Mouse (Mus musculus) right cerebral cortex, postnatal 14 days (tissue): ENCODE data around the gene Donson.

Source experiments
- DNase-seq: peaks from one replicate; pipeline ENCODE4 v3.0.0; 2022

Gene Donson

DNA sequence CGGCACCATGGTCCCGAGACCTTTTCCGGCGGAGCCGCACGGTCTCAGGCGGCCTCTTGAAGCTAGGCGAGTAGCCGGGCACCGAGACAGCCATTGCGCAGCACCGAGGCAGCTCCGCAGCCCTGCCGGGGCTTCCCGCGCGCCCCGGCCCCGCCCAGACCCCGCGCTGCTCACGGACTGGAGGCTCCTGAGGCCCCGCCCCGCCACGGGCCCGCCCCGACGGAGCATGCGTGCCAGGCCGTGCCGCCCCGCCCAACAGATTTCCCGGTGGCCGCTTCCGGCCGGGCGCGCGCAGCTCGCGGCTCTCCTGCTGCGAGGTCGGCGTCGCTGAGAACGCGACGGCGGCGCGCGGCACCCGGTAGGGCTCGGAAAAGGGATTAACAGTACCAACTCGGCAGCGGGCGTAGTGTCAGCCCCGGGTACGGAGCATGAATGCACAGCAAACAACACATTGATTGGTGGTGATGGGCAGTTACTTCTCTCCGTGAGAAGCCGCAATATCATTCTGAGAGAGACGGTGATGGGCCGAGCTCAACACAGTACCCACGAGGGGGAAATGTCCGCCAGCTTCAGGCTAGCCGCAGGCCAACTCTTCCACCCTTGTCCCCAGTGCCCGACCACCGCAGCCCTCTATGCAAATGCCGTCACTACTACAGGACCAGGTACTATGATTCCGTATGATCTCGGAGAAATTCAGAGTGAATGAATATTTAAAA is at the start of gene Donson:
TSS of gene Donson (minus strand) at position 152 of the 716 bp plus-strand sequence.
- peak; percentile 96 for DNase-seq

GRCm38 (mm10) chr16:91736046-91736816 is 47.7 kb upstream of the Donson start:
- DNase-seq = no peak

DNA sequence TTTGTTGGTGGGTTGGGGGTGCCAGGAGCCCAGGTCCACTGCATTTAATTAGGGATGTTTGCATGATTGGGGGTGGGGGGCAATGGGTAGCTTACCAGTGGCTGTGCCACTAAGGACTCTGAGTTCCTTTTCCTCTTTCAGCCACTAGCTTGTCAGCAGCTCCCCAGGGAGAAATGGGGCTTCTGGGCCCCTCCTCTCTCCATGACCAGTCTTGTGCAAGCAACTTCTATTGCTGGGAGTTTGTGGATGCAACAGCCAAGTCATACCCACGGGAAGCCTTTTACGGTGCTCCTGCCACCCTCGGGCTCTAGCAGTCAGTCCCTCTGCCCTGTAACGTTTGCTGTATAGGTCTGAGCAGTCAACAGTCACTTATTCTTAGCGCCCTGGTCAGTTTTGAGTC is 46.2 kb upstream of the Donson start:
- no peak for DNase-seq

- DNase-seq = no peak
Measured at GRCm38 (mm10) chr16:91732816-91733215, 44.2 kb upstream of the Donson start.

DNA sequence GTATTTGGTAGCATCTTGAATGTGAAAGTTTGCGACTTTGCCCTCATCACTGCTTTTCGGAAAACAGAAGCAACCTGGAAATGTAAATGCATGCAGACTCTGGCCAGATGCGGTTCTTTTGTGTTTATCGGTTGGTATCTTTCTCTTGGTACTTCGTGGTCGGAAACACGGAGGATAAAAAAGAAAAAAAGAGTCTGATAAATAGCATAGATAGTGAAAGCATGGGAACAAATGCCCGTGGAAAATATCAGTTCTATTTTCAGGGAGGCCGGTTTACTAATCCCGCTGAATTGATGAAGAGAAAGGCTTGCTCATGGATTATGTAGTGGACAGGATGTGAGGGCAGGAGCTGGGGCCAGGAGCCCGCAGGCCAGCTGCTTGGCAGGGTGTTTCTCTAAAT is 41.9 kb upstream of the Donson start:
- DNase-seq = no peak

DNA sequence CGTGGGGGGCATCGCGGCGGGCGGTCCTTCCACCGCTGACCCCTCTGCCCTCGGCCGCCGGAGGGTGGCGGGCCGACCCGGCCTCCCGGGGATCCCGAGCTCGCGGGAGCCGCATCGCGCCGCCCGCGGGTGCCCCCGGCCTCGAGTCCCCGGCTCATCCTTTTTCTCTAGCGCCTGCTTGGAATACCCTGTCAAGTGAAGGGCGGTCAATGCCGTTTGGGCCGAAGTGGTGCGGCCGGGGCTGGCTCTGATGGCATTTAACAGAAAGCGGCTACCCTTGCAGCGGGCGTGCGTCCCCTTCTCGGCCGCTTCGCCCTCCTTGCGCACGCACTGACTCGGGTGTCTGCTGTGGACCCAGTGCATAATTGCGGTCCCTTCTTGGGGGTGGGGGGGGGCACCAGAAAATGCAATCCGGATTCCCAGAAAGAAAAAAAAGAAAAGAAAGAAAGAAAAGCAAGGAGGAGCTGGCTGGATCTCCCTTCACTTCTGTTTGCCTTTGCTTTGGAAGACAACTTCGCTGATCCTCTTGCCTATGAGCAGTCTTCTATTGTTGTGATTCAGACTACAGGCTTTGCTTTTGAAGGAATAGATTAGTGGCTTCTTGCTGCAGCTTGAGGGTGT is 41.4 kb upstream of the Donson start:
- peak; percentile 37 for DNase-seq

DNA sequence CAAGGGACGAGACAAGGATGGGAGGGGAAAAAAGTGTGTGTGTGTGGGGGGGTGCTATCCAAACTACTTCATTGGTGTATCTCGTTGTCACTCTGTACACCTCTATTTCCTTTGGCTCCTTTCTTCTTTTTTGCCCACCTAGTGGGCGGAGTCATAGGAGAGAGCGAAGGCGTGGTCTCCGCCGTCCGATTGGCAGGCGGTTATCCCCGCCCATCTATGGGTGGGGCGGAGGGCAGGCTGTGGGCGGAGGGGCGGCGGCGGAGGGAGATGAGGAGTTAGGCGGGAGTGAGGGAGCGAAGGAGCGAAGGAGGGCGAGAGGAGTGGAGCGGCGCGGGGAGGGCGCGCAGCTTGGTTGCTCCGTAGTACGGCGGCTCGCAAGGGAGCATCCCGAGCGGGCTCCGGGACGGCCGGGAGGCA is 40.5 kb upstream of the Donson start, which contains the start of gene Itsn1:
TSS of gene Itsn1 (plus strand) at position 216 of the 417 bp plus-strand sequence.
- DNase-seq = peak; percentile 95

- DNase-seq = peak; percentile 96
Measured at GRCm38 (mm10) chr16:91728123-91729065, 39.8 kb upstream of the Donson start, which contains the start of gene Cryzl1. Cryzl1 (minus strand) TSS chr16:91728975.

GRCm38 (mm10) chr16:91727433-91727832 is 38.9 kb upstream of the Donson start:
- no peak for DNase-seq

DNA sequence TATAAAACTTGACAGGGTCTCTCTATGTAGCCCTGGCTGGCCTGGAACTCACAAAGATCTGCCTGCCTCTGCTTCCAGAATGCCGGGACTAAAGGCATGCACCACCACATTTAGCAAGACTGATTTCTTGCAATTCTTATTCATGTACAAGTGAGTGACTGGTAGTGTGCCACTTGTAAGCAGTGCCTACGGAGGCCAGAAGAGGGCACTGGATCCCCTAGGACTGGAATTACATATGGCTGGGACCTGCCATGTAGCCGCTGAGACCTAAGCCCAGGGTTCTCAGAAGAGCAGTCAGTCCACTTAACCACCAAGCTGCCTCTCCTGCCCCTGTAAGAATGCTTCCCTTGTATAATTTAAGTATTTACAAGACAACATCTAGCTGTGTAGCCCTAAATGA is 35.7 kb upstream of the Donson start:
- DNase-seq = no peak

DNA sequence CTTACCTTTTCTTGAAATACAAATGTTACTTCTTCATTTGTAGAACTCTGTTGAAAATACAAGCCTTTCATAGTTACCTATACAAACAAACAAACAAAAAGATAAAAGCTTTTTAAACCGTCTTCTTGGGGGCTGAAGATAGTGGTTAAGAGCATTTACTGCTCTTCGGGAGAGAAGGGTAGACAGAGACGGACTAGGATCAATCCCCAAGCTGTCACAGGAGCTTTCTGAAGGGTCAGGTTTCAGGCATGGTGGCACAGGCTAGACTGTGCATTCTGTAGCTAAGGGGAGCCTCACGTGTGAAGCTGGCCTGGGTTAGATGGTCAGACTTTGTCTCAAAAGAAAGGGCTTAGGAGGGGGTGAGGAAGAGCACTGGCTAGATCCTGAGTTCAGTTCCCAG is 28.8 kb upstream of the Donson start:
- no peak for DNase-seq

- DNase-seq = no peak
Measured at GRCm38 (mm10) chr16:91716927-91717349, 28.4 kb upstream of the Donson start.

DNA sequence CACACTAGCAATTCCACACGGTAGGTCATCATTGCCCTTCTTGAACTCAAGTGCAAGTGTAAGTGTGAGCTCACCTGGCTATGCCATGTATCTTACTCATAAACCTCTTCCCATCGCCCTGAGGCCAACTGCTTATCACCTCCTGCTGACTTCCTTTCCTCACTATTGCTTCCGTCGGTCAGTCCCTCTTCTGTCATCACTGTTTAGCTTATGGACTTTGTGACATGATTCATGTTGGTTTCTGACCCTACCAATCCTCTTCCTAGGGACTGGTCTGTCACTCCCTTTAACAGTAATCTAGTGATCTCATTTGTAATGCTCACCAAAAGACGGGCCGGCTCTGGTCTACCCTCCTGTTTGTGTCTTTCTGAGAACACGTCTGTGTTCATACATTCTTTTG is 21.7 kb upstream of the Donson start:
- DNase-seq = no peak

GRCm38 (mm10) chr16:91704603-91705340 is 16.2 kb upstream of the Donson start:
- peak; percentile 34 for DNase-seq

DNA sequence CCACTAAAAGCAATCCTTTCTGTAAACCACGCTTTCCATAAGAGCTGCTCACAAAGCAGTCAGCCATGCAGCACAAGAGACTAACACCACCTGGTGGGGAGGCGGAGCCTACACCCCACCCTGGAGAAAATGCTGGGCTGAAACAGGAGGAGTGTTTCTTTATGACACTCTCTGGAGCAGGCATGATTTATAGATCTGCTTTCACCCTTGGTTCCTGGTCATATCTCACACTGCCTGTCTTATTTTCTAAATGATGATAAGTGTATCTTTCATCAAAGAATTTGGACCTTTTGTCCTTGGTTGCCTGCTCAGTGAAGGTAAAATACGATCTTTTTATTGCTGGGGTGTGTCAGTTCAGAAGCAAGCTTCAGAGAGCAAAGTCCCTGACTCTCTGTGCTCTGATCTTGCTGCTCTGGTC is 14.2 kb upstream of the Donson start:
- DNase-seq = no peak

DNA sequence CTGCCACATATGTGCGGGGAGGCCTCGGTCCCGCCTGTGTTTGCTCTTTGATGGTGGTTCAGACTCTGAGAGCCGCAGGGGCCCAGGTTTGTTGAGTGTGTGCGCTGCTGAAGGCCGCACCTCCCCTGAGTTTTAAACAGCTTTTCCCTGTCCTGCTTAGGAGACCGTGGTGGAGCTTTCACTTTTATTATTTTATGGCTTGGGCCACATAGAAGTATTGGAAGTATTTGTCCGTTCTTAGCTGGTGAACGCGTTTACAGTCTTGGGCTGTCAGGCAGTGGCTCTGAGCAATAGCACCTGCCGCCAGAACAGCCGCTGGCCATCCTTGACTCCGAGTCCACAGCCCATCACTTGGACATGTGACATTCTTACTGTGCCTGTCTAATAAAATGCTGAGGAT is 13.3 kb upstream of the Donson start:
- no peak for DNase-seq

DNA sequence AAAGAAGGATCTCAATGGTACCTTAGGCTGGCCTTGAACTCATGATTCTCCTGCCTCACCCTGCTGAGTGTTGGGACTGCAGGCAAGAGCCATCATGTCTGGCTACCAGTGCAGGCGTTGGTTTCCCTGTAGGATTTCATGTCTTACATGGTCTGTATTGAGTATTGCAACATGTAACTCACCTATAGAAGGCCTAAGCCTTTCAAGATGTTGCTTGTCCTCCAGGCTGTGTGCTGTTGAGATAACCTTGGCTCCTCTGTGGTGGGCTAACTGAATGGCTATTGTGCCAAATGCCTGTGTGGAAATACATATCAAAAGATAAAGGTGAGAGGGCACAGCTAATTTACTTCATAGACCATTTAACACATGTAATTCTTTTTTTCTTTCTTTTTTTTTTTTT is 10.4 kb upstream of the Donson start:
- DNase-seq = no peak

- DNase-seq = no peak
Measured at GRCm38 (mm10) chr16:91695108-91695755, 6.7 kb upstream of the Donson start.

DNA sequence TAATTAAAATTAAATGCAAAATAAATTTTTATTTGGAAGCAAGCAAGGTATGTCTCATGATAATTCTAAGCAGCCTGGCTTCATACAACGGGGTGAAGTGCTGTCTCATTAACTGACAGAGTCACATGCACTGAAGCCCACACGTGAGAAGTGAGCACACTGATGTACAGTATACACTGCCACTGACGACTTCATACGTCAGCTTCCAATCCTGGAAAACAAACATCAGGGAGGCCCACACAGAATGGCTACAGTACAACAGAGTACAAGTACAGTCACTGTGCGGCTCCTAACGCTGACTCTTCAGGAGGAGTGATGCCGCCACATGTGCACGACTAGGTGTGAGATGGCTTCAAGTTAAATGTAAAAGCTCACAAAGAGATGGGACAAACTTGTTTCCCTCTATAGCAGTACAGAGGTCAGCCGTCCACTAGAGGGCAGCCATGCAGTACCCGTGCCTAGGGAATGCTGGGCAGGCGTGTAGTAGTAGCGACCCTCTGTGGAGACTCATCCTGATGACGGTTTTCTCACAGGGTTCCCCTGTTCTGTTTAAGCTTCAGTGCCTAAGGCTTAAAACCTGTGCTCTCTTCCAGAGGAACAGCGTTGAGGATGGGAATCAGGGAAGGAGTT is 6.0 kb upstream of the Donson start:
- DNase-seq = peak; percentile 77

- no peak for DNase-seq
Measured at GRCm38 (mm10) chr16:91689791-91690190, 1.2 kb upstream of the Donson start.
